Mouse (Mus musculus): ENCODE results near the gene Gm21958. TPM values are rescaled to one million over a fixed set of nuclear protein-coding genes. Genes with fewer than 3 reads are reported as not detected.

Gene Gm21958
- total RNA-seq, 2 experiments from 2014 or later = not detected

GRCm38 (mm10) chr3:54669559-54669958, 44.6 kb downstream of the Gm21958 start:
- DNase-seq = no peak
- intact Hi-C loops (cut with DNase I; ENCODE audit: low total_unique reads) = no loop called here

- no peak for DNase-seq
- intact Hi-C loops (cut with DNase I; ENCODE audit: low total_unique reads) = no loop called here
Observed at GRCm38 (mm10) chr3:54668722-54669121, 45.4 kb downstream of the Gm21958 start.

- intact Hi-C loops (cut with DNase I; ENCODE audit: low total_unique reads) = no loop called here
- DNase-seq = no peak
Observed at GRCm38 (mm10) chr3:54668141-54668540, 46.0 kb downstream of the Gm21958 start.

Other genes starting within 250 kb of the Gm21958 start
- 10 to 100 TPM; 13.3 to 15.0 TPM for gene Supt20, start 21.5 kb downstream of the Gm21958 start, total RNA-seq (2021)
- 10 to 100 TPM; 10.1 to 11.7 TPM for gene Exosc8, start 21.0 kb upstream of the Gm21958 start, total RNA-seq (2021)
- 10 to 100 TPM in 1 of 2 experiments, 1 to 10 TPM in 1; 8.1 to 11.7 TPM for gene Alg5, start 21.2 kb upstream of the Gm21958 start, total RNA-seq (2021)
- under 1 TPM; 0.11 to 0.39 TPM for gene Smad9, start 41.2 kb upstream of the Gm21958 start, total RNA-seq (2021)
- 10 to 100 TPM; 23.0 to 23.7 TPM for gene Rfxap, start 93.4 kb upstream of the Gm21958 start, total RNA-seq (2021)
- gene Sertm1, start 201.5 kb upstream of the Gm21958 start, total RNA-seq (2021) = not detected